Mouse (Mus musculus): ENCODE measurements at regions not wholly inside any gene's neighbourhood (a gene's known extent, or its start where the extent isn't known, plus 50 kb on each side); places are given as distances from the start of the nearest gene placed in this dataset.

GRCm38 (mm10) chr16:20798115-20798514, 63.8 kb upstream of the Thpo start:
- no peak for DNase-seq

- DNase-seq = no peak
These were observed 60.4 kb upstream of the Thpo start for GRCm38 (mm10) chr16:20794721-20795120.

Data from adrenal gland, adult 2 months (tissue).